Mouse (Mus musculus): ENCODE data around the gene Tnpo1. TPM values are rescaled to one million over a fixed set of nuclear protein-coding genes. Genes with fewer than 3 reads are reported as not detected.

Tnpo1 gene
- polyA plus RNA-seq, 1 experiment from 2014 or later = 52.2 TPM

- 57% methylated on average over 6 of the region's 6 CpGs for WGBS (ENCODE audit: insufficient replicate concordance)
- H3K36me3 ChIP-seq (ENCODE audit: control insufficient read depth, insufficient read depth, low read length) = no peaks in the 10 kb centered on the region
- H3K9ac ChIP-seq (ENCODE audit: low read depth, low read length) = no peak overlapping the region
- no peak overlapping the region for H3K4me2 ChIP-seq
- ATAC-seq (replicated peaks; ENCODE audit: insufficient number of reproducible peaks, low FRiP score, low TSS enrichment) = no peak
- no peak overlapping the region for H3K27ac ChIP-seq (ENCODE audit: low read depth, low read length)
- H3K9me3 ChIP-seq (replicated peaks; ENCODE audit: control insufficient read depth, low read length) = no peaks in the 10 kb centered on the region
- H3K4me1 ChIP-seq (ENCODE audit: control insufficient read depth, insufficient read depth, low read length) = no peaks in the 10 kb centered on the region
- no peak overlapping the region for H3K4me3 ChIP-seq (ENCODE audit: low read depth, low read length)
- H3K27me3 ChIP-seq (ENCODE audit: control insufficient read depth, insufficient read depth, low read length) = no peaks in the 10 kb centered on the region
These were observed 16.2 kb upstream of the Tnpo1 start for GRCm38 (mm10) chr13:98942360-98942759.

GRCm38 (mm10) chr13:98941829-98942343, 15.7 kb upstream of the Tnpo1 start:
- Histone ChIP-seq H3K9ac (ENCODE audit: low read depth, low read length) (no peak overlapping the region), H3K36me3 (ENCODE audit: control insufficient read depth, insufficient read depth, low read length) (no peaks in the 10 kb centered on the region), H3K27ac (ENCODE audit: low read depth, low read length) (no peak overlapping the region), H3K4me2 (no peak overlapping the region), H3K4me1 (ENCODE audit: control insufficient read depth, insufficient read depth, low read length) (no peaks in the 10 kb centered on the region), H3K27me3 (ENCODE audit: control insufficient read depth, insufficient read depth, low read length) (no peaks in the 10 kb centered on the region), H3K4me3 (ENCODE audit: low read depth, low read length) (no peak overlapping the region), H3K9me3 (replicated peaks; ENCODE audit: control insufficient read depth, low read length) (no peaks in the 10 kb centered on the region)
- WGBS (ENCODE audit: insufficient replicate concordance) = 62% methylated on average over 7 of the region's 7 CpGs
- no peak for ATAC-seq (replicated peaks; ENCODE audit: insufficient number of reproducible peaks, low FRiP score, low TSS enrichment)

- Histone ChIP-seq H3K27me3 (ENCODE audit: control insufficient read depth, insufficient read depth, low read length) (no peaks in the 10 kb centered on the region), H3K4me2 (no peak overlapping the region), H3K36me3 (ENCODE audit: control insufficient read depth, insufficient read depth, low read length) (no peaks in the 10 kb centered on the region), H3K9ac (ENCODE audit: low read depth, low read length) (no peak overlapping the region), H3K4me1 (ENCODE audit: control insufficient read depth, insufficient read depth, low read length) (no peaks in the 10 kb centered on the region), H3K9me3 (replicated peaks; ENCODE audit: control insufficient read depth, low read length) (no peaks in the 10 kb centered on the region), H3K4me3 (ENCODE audit: low read depth, low read length) (no peak overlapping the region), H3K27ac (ENCODE audit: low read depth, low read length) (no peak overlapping the region)
- 73% methylated on average over 6 of the region's 6 CpGs for WGBS (ENCODE audit: insufficient replicate concordance)
- ATAC-seq (replicated peaks; ENCODE audit: insufficient number of reproducible peaks, low FRiP score, low TSS enrichment) = no peak
These were observed 10.9 kb upstream of the Tnpo1 start for GRCm38 (mm10) chr13:98937108-98937507.

GRCm38 (mm10) chr13:98928908-98929307, 2.7 kb upstream of the Tnpo1 start:
- Histone ChIP-seq H3K4me1 (ENCODE audit: control insufficient read depth, insufficient read depth, low read length) (no peaks in the 10 kb centered on the region), H3K27ac (ENCODE audit: low read depth, low read length) (no peak overlapping the region), H3K36me3 (ENCODE audit: control insufficient read depth, insufficient read depth, low read length) (no peaks in the 10 kb centered on the region), H3K4me3 (ENCODE audit: low read depth, low read length) (no peak overlapping the region), H3K4me2 (no peak overlapping the region), H3K9ac (ENCODE audit: low read depth, low read length) (no peak overlapping the region), H3K27me3 (ENCODE audit: control insufficient read depth, insufficient read depth, low read length) (no peaks in the 10 kb centered on the region), H3K9me3 (replicated peaks; ENCODE audit: control insufficient read depth, low read length) (no peaks in the 10 kb centered on the region)
- 99% methylated on average over 2 of the region's 2 CpGs for WGBS (ENCODE audit: insufficient replicate concordance)
- no peak for ATAC-seq (replicated peaks; ENCODE audit: insufficient number of reproducible peaks, low FRiP score, low TSS enrichment)

GRCm38 (mm10) chr13:98926958-98927242, 716 bp upstream of the Tnpo1 start:
- no peaks in the 10 kb centered on the region for H3K27me3 ChIP-seq (ENCODE audit: control insufficient read depth, insufficient read depth, low read length)
- 0 out of 2 replicates have a peak, but pooled peaks cover 5% of the 10 kb centered on the region for H3K36me3 ChIP-seq (ENCODE audit: control insufficient read depth, insufficient read depth, low read length)
- H3K27ac ChIP-seq (ENCODE audit: low read depth, low read length) = peak overlapping the region; percentile 98
- peak overlapping the region; percentile 99 for H3K4me3 ChIP-seq (ENCODE audit: low read depth, low read length)
- H3K4me1 ChIP-seq (ENCODE audit: control insufficient read depth, insufficient read depth, low read length) = no peaks in the 10 kb centered on the region
- no peak for ATAC-seq (replicated peaks; ENCODE audit: insufficient number of reproducible peaks, low FRiP score, low TSS enrichment)
- no peaks in the 10 kb centered on the region for H3K9me3 ChIP-seq (replicated peaks; ENCODE audit: control insufficient read depth, low read length)
- H3K4me2 ChIP-seq = peak overlapping the region; percentile 84
- peak overlapping the region; percentile 100; the same call in 1 of the 2 replicates for H3K9ac ChIP-seq (ENCODE audit: low read depth, low read length)
- 77% methylated on average over 3 of the region's 3 CpGs for WGBS (ENCODE audit: insufficient replicate concordance)

- H3K4me3 ChIP-seq (ENCODE audit: low read depth, low read length) = peak overlapping the region; percentile 99
- no peak; the same call in 1 of the 2 replicates for ATAC-seq (replicated peaks; ENCODE audit: insufficient number of reproducible peaks, low FRiP score, low TSS enrichment)
These were observed 535 bp downstream of the Tnpo1 start for GRCm38 (mm10) chr13:98925486-98926212.

GRCm38 (mm10) chr13:98924897-98925485, 1.2 kb downstream of the Tnpo1 start:
- 29% methylated on average over 11 of the region's 11 CpGs for WGBS (ENCODE audit: insufficient replicate concordance)

More at GRCm38 (mm10) chr13:98925486-98926212, 535 bp downstream of the Tnpo1 start:
- peak overlapping the region; percentile 84 for H3K4me2 ChIP-seq
- no peaks in the 10 kb centered on the region for H3K4me1 ChIP-seq (ENCODE audit: control insufficient read depth, insufficient read depth, low read length)
- H3K9me3 ChIP-seq (replicated peaks; ENCODE audit: control insufficient read depth, low read length) = no peaks in the 10 kb centered on the region
- peak overlapping the region; percentile 100 for H3K9ac ChIP-seq (ENCODE audit: low read depth, low read length)
- peak overlapping the region; percentile 98 for H3K27ac ChIP-seq (ENCODE audit: low read depth, low read length)
- H3K36me3 ChIP-seq (ENCODE audit: control insufficient read depth, insufficient read depth, low read length) = peaks cover 11% of the 10 kb centered on the region
- under 1% methylated on average over 66 of the region's 66 CpGs for WGBS (ENCODE audit: insufficient replicate concordance)
- no peaks in the 10 kb centered on the region for H3K27me3 ChIP-seq (ENCODE audit: control insufficient read depth, insufficient read depth, low read length)

GRCm38 (mm10) chr13:98922806-98923205, 3.4 kb downstream of the Tnpo1 start:
- no peak overlapping the region for H3K9ac ChIP-seq (ENCODE audit: low read depth, low read length)
- no peaks in the 10 kb centered on the region for H3K27me3 ChIP-seq (ENCODE audit: control insufficient read depth, insufficient read depth, low read length)
- 82% methylated on average over 3 of the region's 3 CpGs for WGBS (ENCODE audit: insufficient replicate concordance)
- no peaks in the 10 kb centered on the region for H3K9me3 ChIP-seq (replicated peaks; ENCODE audit: control insufficient read depth, low read length)
- no peak overlapping the region for H3K27ac ChIP-seq (ENCODE audit: low read depth, low read length)
- no peak overlapping the region for H3K4me3 ChIP-seq (ENCODE audit: low read depth, low read length)
- peaks cover 11% of the 10 kb centered on the region for H3K36me3 ChIP-seq (ENCODE audit: control insufficient read depth, insufficient read depth, low read length)
- ATAC-seq (replicated peaks; ENCODE audit: insufficient number of reproducible peaks, low FRiP score, low TSS enrichment) = no peak
- no peak overlapping the region for H3K4me2 ChIP-seq
- H3K4me1 ChIP-seq (ENCODE audit: control insufficient read depth, insufficient read depth, low read length) = no peaks in the 10 kb centered on the region

More at GRCm38 (mm10) chr13:98924897-98925485, 1.2 kb downstream of the Tnpo1 start:
- Histone ChIP-seq H3K27ac (ENCODE audit: low read depth, low read length) (no peak overlapping the region), H3K36me3 (ENCODE audit: control insufficient read depth, insufficient read depth, low read length) (peaks cover 11% of the 10 kb centered on the region), H3K9me3 (replicated peaks; ENCODE audit: control insufficient read depth, low read length) (no peaks in the 10 kb centered on the region), H3K4me1 (ENCODE audit: control insufficient read depth, insufficient read depth, low read length) (no peaks in the 10 kb centered on the region), H3K4me3 (ENCODE audit: low read depth, low read length) (peak overlapping the region; percentile 99), H3K9ac (ENCODE audit: low read depth, low read length) (peak overlapping the region; percentile 100), H3K4me2 (peak overlapping the region; percentile 84), H3K27me3 (ENCODE audit: control insufficient read depth, insufficient read depth, low read length) (no peaks in the 10 kb centered on the region)
- no peak for ATAC-seq (replicated peaks; ENCODE audit: insufficient number of reproducible peaks, low FRiP score, low TSS enrichment)
